Mouse (Mus musculus): Measurements from ENCODE around the gene Gm20388. TPM values are rescaled to one million over a fixed set of nuclear protein-coding genes. Genes with fewer than 3 reads are reported as not detected.

Gm20388 gene
- polyA plus RNA-seq, 1 experiment: not detected

- Histone ChIP-seq H3K4me3 (ENCODE audit: insufficient read depth, low read depth, low read length) (no peak overlapping the region), H3K27ac (ENCODE audit: insufficient read depth, low read depth, low read length) (peak overlapping the region; percentile 29; the same call in 1 of the 2 replicates)
- 38% methylated on average over 20 of the region's 20 CpGs for WGBS
These were observed 412.4 kb downstream of the Gm20388 start for GRCm38 (mm10) chr8:120322956-120323448.

GRCm38 (mm10) chr8:120324555-120324954, 413.9 kb downstream of the Gm20388 start:
- 39% methylated on average over 3 of the region's 3 CpGs for WGBS
- H3K27ac ChIP-seq (ENCODE audit: insufficient read depth, low read depth, low read length): no peak overlapping the region
- TF ChIP-seq POLR2A (IDR thresholded peaks at IDR 0.05; ENCODE audit: insufficient read depth, low read depth, low read length): no peak
- no peak for TF ChIP-seq CTCF (IDR thresholded peaks at IDR 0.05; ENCODE audit: insufficient read depth, low read depth, low read length)
- no peak overlapping the region for H3K4me3 ChIP-seq (ENCODE audit: insufficient read depth, low read depth, low read length)
- H3K4me1 ChIP-seq (ENCODE audit: control insufficient read depth, insufficient read depth, low read length): peaks cover 50% of the 10 kb centered on the region

More at GRCm38 (mm10) chr8:120322956-120323448, 412.4 kb downstream of the Gm20388 start:
- no peak for TF ChIP-seq CTCF (IDR thresholded peaks at IDR 0.05; ENCODE audit: insufficient read depth, low read depth, low read length)
- TF ChIP-seq POLR2A (IDR thresholded peaks at IDR 0.05; ENCODE audit: insufficient read depth, low read depth, low read length): no peak
- peaks cover 52% of the 10 kb centered on the region for H3K4me1 ChIP-seq (ENCODE audit: control insufficient read depth, insufficient read depth, low read length)

- WGBS: 85% methylated on average over 5 of the region's 5 CpGs
- Histone ChIP-seq H3K4me1 (ENCODE audit: control insufficient read depth, insufficient read depth, low read length) (peaks cover 51% of the 10 kb centered on the region), H3K27ac (ENCODE audit: insufficient read depth, low read depth, low read length) (no peak overlapping the region), H3K4me3 (ENCODE audit: insufficient read depth, low read depth, low read length) (no peak overlapping the region)
- TF ChIP-seq CTCF (IDR thresholded peaks at IDR 0.05; ENCODE audit: insufficient read depth, low read depth, low read length): no peak
- no peak for TF ChIP-seq POLR2A (IDR thresholded peaks at IDR 0.05; ENCODE audit: insufficient read depth, low read depth, low read length)
These were observed 414.6 kb downstream of the Gm20388 start for GRCm38 (mm10) chr8:120325172-120325767.

DNA sequence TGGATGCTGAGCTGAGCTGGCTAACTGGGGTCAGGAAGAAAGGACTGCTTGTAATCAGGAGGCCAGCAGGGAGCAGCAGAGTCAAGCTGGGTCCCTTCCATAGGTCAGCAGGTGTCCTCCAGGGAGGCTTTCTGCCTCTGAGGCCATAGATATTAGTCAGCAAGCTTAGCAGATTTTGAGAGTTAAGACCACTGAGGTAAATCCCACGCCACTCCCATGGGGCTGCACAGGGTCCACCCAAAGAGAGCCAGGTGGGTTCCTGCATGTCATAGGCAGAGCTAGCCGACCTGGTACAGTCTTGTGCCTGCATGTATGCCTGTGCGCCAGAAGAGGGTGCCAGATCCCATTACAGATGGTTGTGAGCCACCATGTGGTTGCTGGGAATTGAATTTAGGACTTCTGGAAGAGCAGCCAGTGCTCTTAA, 416.5 kb downstream of the Gm20388 start:
- Histone ChIP-seq H3K27ac (ENCODE audit: insufficient read depth, low read depth, low read length) (no peak overlapping the region), H3K4me3 (ENCODE audit: insufficient read depth, low read depth, low read length) (no peak overlapping the region), H3K4me1 (ENCODE audit: control insufficient read depth, insufficient read depth, low read length) (peaks cover 54% of the 10 kb centered on the region)
- TF ChIP-seq POLR2A (IDR thresholded peaks at IDR 0.05; ENCODE audit: insufficient read depth, low read depth, low read length) (no peak), CTCF (IDR thresholded peaks at IDR 0.05; ENCODE audit: insufficient read depth, low read depth, low read length) (peak; percentile 35; the same call in 1 of the 2 replicates)
- WGBS: 82% methylated on average over 3 of the region's 3 CpGs

DNA sequence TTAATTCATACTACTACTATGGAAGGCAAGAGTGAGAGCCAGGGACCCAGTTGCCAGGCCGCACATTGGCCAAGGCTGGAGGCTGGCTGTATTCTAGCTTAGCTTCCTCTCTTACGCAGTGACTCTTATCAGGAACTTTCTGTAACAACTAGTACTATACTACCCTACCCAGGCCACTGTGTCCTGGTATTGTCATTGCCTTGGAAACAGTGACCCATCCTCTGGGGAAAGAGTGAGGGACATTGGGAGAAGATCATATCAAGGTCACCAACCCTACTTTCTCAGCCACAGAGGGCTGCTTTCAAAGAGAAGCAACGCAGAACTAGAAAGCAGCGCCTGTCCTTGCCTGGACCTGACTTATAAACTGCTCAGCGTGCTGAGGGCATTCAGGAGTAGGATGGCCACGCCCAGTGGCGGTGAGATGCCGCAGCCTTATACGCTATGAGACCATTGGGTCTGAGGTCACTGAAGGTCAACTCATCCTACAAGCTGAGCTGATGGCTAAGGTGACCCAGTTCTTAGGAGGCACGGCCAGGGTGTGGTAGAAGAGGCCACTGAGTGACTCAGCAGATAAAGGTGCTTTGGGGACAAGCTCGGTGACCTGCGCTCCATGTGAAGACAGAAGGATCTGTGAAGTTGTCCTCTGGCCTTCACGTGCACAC, 417.9 kb downstream of the Gm20388 start:
- 98% methylated on average over 13 of the region's 13 CpGs for WGBS
- TF ChIP-seq POLR2A (IDR thresholded peaks at IDR 0.05; ENCODE audit: insufficient read depth, low read depth, low read length) (no peak), CTCF (IDR thresholded peaks at IDR 0.05; ENCODE audit: insufficient read depth, low read depth, low read length) (no peak)

DNA sequence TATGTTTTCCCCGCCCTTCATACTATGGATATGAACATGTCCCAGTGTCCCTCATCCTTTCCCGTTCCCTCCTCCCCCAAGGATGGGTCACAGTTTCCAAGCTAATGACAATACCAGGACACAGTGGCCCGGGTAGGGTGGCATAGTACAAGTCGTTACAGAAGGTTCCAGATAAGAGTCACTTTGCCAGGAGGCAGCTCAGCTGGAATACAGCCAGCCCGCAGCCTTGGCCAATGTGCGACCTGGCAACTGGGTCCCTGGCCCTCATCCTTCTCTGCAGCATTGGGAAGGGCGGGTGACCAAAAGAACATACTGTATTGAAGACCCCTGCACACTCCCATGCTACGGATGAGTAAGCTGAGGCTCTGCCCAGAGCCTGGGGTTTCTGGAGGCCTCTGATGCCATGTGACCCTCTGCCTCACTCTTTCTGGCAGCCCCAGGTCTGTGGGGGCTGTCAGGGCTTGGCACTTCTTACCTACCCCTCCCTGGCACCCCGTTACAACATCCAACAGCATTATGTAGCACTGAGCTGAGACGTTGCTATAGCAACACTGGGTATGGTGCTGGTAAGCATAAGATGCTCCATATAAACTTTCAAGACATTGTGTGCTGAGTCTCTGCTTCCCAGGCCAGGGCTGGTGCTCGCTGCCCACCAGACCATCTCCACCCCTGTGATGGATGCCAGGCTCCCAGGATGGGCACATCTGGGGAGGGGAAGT, 418.5 kb downstream of the Gm20388 start:
- H3K4me3 ChIP-seq (ENCODE audit: insufficient read depth, low read depth, low read length): no peak overlapping the region
- TF ChIP-seq POLR2A (IDR thresholded peaks at IDR 0.05; ENCODE audit: insufficient read depth, low read depth, low read length): no peak
- no peak overlapping the region for H3K27ac ChIP-seq (ENCODE audit: insufficient read depth, low read depth, low read length)
- 66% methylated on average over 11 of the region's 11 CpGs for WGBS
- peaks cover 43% of the 10 kb centered on the region for H3K4me1 ChIP-seq (ENCODE audit: control insufficient read depth, insufficient read depth, low read length)

More for the DNA sequence above, 417.9 kb downstream of the Gm20388 start:
- H3K4me3 ChIP-seq (ENCODE audit: insufficient read depth, low read depth, low read length): no peak overlapping the region
- no peak overlapping the region for H3K27ac ChIP-seq (ENCODE audit: insufficient read depth, low read depth, low read length)
- peaks cover 48% of the 10 kb centered on the region for H3K4me1 ChIP-seq (ENCODE audit: control insufficient read depth, insufficient read depth, low read length)

DNA sequence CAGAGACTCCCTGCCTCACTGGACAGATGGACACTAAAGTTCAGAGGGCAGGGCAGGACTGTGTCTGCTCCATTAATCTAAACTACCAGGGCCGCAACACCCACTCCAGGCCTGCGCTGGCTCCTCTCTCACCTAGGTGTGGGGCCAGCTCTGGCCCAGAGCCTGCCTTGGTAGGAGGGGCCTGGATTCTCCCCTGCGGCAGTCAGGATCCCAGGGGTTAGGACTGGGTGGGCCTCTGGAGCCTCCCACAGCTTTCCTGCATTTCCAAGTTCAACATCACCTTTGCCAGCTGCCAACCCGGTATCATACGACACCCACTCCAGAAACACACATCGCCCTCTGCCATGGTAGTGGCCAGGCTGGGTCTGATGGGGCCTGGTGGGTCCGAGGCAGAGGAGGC, 420.4 kb downstream of the Gm20388 start:
- WGBS: 90% methylated on average over 7 of the region's 7 CpGs
- no peak overlapping the region for H3K4me3 ChIP-seq (ENCODE audit: insufficient read depth, low read depth, low read length)
- TF ChIP-seq CTCF (IDR thresholded peaks at IDR 0.05; ENCODE audit: insufficient read depth, low read depth, low read length): no peak
- no peak for TF ChIP-seq POLR2A (IDR thresholded peaks at IDR 0.05; ENCODE audit: insufficient read depth, low read depth, low read length)
- peaks cover 48% of the 10 kb centered on the region for H3K4me1 ChIP-seq (ENCODE audit: control insufficient read depth, insufficient read depth, low read length)
- no peak overlapping the region for H3K27ac ChIP-seq (ENCODE audit: insufficient read depth, low read depth, low read length)

DNA sequence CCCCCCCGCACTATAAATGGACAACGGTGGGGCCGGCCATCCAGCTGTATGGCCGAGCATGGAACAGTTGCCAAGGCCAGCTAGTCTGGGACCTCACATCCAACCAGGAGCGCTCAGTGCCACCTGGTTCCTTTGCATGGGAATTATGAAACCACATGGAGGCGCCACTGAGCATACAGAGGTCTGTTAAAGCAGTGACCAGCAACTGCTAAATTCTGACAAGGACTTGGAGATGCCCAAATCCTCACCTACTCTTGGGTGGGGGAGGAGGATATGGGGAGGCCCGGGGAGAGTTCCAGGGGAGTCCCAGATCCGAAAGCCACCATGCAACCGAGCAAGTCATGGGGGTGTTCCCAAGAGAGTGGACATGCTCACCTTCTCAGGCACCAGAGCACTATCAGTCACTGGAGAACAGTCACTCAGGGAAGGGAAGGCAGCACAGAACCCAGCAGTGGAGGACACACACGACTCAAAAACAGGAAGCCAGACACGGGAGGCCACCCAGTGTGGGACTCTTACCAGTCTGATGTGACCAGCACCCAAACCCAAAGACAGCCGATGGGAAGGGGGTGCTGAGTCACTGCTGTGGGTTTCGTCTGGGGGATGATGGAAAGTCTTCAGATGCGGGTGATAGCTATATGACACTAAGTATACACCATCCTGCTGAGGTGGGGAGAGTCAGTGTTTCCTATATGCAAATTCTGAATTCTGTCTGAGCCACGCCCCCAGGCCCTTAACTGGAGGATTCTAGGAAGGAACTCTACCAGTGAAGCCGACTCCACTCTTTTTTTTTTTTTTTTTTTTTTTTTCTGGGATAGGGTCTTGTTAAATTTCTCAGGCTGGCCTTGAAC, 422.0 kb downstream of the Gm20388 start:
- Histone ChIP-seq H3K27ac (ENCODE audit: insufficient read depth, low read depth, low read length) (no peak overlapping the region), H3K4me1 (ENCODE audit: control insufficient read depth, insufficient read depth, low read length) (peaks cover 57% of the 10 kb centered on the region), H3K4me3 (ENCODE audit: insufficient read depth, low read depth, low read length) (no peak overlapping the region)
- TF ChIP-seq CTCF (IDR thresholded peaks at IDR 0.05; ENCODE audit: insufficient read depth, low read depth, low read length) (peak; percentile 36; the same call in 1 of the 2 replicates), POLR2A (IDR thresholded peaks at IDR 0.05; ENCODE audit: insufficient read depth, low read depth, low read length) (no peak)
- 86% methylated on average over 16 of the region's 16 CpGs for WGBS

Data from olfactory bulb, adult 2 months (tissue).